Mouse (Mus musculus) liver, postnatal 0 days (tissue): ENCODE results near the gene Gm13289.
"Not testable (repeated sequence)": the region's sequence is repeated elsewhere in the genome, so short reads cannot be mapped to it uniquely, and the experiment has no call there.

Experiments used
- CTCF ChIP-seq: sonication (generic); IDR thresholded peaks from 2 replicates; pipeline ENCODE4 v1.5.1; 2016; ENCODE audit warnings: antibody characterized with exemption, low read depth
- EP300 ChIP-seq: IDR thresholded peaks from 2 replicates; pipeline ENCODE4 v1.6.1; 2016; ENCODE audit warnings: antibody characterized with exemption, low read depth, mild to moderate bottlenecking

- not testable (repeated sequence) for TF ChIP-seq CTCF, EP300
These were observed 8.7 kb downstream of the Gm13289 start, which contains the start of gene Gm13276 for GRCm38 (mm10) chr4:88785409-88785808.
